Mouse (Mus musculus): ENCODE results near the gene Rcsd1.

DNA sequence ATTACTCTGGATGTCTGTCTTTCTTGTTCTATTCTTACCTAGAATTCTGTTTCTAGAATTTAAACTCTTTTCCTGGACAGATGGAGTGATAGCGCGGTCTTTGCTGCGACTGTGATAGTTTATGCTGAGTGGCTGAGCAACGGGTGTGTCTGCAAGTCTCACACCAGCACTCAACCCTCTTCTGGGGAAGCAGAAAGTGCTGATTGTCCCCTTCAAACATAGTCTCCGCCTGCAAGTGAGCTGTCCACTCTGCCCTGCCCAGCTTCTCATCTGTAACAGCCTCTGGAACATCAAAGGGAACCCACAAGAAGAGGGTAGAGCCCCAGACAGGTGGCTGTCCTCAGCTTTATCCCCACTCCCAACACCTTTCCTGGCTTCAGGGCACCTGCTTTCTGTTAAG is 19.7 kb downstream of the Rcsd1 start:
- TF ChIP-seq CTCF (IDR thresholded peaks at IDR 0.05; ENCODE audit: extremely low read depth, insufficient read depth, low read length) (no peak), POLR2A (IDR thresholded peaks at IDR 0.05; ENCODE audit: extremely low read depth, insufficient read depth, low read length) (no peak)
